Mouse (Mus musculus) liver, embryonic 14 days (tissue): ENCODE measurements around the gene Rtkn. TPM values are rescaled to one million over a fixed set of nuclear protein-coding genes. Genes with fewer than 3 reads are reported as not detected.

ENCODE experiments used
- polyA plus RNA-seq: library from polyadenylated mRNA; depleted of rRNA; stranded (reverse); fragments of >200 nt; gene quantifications from 2 replicates; pipeline ENCODE4 v1.2.3, GENCODE M21; 2012; rRNA removed

Rtkn gene
- 9.4 and 10.2 TPM in 2 replicates for polyA plus RNA-seq

DNA sequence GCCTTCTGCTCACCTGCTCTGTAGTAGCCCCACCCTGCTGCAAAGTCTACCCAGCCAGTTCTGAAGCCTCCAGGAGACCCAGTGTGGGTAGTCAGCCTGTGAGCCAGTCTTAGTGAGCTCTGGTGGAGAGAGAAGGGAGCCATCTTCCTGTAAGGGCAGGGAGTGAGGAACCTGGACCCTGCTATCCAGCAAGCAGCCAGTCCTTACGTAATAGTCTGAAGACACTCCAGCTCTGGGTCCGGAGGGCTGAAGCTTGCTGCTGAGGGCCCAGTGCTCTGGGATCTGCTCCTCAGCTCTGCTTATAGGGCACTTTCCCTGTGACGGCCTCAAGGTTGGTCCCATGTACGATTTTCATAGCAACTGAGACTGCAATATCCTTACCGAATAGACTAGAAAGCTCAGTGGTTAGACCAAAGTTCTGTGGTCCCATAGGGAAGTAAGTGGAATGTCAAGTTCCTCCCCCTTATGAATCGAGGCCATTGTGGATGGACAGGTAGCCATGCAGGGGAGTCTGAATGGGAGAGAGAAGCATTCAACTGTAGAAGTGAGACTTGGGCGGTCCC, at the start of gene Rtkn:
TSS of gene Rtkn (plus strand) at position 513 of the 563 bp plus-strand sequence.

DNA sequence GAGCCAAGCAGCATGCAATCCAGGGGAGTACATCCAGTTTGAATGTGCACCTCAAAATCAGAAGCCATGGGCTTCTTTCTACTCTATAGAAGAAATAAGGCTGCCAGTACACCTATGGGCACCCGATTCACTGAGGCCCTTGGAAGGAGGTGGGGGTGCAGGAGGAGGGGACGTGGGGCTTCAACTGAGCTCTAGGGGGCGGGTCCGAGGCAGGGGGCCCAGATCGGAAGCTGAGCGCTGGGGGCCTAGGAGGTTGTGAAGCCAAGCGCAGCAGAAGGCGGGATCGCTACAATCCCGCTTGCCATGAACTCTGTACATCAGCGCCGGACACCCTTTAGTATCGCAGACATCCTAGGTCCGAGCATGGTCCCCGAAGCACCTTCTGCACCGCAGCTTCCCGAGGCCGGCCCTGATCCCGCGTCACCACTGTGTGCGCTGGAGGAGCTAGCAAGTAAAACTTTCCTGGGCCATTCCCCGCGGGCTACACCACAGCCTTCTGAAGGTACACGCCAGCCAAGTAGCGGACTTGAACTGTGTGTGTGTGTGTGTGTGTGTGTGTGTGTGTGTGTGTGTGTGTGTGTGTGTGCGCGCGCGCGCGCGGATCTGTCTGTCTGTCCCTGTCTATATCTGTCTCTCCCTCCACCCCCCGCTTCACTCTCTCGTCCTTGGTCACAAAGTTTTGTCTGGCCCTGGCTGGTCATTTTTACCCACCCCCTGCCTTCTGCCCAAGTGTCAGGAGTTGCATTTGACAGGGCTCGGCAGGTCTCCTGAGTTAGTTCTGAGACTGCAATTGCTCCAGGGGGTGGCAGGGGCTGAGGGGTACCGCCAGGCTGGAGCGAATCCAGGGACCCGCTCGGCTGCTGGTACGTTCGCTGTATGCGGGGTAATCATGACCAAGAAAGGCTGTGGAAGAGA, 48.9 kb upstream of the Rtkn start, which contains the start of gene Lbx2:
TSS of gene Lbx2 (plus strand) at position 247 of the 915 bp plus-strand sequence.

DNA sequence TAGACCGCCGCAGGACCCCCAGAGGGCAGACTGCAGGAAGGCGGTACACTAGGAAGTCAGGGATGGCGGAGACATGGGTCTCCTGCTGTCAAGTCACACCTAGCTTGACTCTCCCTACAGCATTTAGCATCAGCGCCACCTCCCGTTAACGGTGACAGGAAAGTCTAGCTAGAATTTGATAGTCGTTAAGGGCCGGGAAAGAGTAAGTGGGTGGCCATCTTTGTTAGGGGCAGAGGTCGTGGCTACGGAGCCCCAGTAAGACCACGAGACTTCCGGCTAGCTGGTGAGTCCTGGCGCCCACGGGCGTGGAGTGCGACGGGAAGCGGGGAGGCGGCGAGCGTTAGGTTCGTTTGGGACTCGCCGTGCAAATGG, 34.0 kb upstream of the Rtkn start, which contains the start of the genes Ccdc142 and Gm42688:
TSS of gene Ccdc142 (plus strand) at position 286 of the 372 bp plus-strand sequence.
TSS of gene Gm42688 (plus strand) at position 302 of the 372 bp plus-strand sequence.

DNA sequence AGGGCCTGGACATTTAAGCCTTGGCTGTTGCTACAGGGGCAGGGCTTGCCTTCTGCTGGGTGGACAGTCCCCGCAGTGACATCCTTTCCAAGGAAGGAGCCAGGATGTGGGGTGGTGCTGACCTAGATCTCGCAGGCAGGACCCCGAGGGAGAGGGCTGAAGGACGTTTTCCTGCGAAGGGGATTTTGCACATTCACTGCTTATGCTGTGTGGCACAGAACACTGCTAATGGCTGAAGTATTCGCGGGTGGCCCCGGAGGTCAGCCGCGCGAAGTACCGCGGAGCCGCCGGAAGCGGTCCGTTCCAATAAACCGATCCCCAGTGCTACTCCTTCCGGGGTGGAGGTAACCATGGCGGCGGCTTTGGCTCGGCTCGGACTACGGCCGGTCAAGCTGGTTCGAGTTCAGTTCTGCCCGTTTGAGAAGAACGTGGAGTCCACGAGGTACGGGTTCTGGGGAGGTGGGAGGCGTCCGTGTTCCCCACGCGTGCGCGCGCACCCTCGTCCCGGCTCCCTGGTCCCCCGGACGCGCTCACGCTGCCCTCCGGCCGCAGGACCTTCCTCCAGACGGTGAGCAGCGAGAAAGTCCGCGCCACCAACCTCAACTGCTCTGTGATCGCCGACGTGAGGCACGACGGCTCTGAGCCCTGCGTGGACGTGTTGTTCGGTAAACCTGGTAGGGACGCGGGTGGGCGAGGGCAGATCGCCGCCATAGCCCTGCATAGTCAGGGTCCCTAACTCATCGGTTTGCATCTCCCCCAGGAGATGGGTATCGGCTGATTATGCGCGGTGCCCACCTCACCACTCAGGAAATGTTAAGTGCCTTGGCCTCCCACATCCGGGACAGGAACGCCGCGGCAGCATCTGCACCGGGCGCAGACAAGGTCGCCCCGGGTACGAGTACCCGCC, 26.2 kb upstream of the Rtkn start, which contains the start of gene Mrpl53:
TSS of gene Mrpl53 (plus strand) at position 279 of the 907 bp plus-strand sequence.

GRCm38 (mm10) chr6:83115011-83115671, 20.1 kb upstream of the Rtkn start, which contains the start of gene Mogs:
Gene Mogs, plus strand, starts transcription at chr6:83115496.

GRCm38 (mm10) chr6:83120930-83121862, 14.1 kb upstream of the Rtkn start, which contains the start of gene Wbp1:
Gene Wbp1, minus strand, starts transcription at chr6:83121559.

DNA sequence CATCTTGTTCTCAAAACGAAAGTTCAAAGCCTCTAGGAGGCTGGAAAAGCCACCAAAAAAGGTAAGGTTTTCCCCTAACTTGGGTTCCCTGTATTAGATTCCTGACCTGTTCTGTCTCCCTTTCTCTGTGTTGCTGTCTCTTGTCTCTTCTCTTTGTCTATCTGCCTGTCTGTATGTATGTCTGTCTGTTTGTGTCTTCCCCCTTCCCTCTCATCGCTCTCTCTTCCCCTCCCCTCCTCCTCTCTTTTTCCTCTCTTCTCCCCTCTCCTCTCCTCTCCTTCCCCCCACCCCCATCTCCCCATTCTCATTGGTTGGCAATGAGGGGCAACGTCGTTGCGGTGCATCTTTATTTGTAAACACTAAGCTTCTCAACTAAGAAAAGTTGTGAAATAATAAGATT, 9.9 kb upstream of the Rtkn start, which contains the start of gene Ino80b:
TSS of gene Ino80b (minus strand) at position 101 of the 400 bp plus-strand sequence.

DNA sequence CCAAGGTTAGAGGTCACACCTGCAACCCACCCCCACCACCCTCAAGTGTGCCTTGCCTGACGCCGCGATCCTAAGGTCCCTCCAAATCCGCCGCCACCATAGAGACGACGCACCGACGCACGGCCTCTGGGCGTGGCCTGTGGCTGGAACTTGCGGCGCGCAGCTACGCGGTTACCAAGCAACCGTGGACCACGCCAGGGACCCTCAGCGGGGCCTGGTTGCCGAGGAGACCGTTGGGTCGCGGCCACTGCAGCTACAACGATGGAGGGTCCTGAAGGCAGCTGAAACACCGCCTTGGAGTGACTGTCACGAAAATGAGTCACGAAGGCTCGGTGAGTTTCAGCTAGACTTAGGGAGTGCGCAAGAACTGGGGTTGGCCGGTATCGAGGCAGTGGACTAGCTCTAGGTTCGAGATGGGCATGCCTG, 21.0 kb downstream of the Rtkn start, which contains the start of the genes Wdr54 and 1700003E16Rik:
TSS of gene Wdr54 (minus strand) at position 139 of the 426 bp plus-strand sequence.
TSS of gene 1700003E16Rik (plus strand) at position 146 of the 426 bp plus-strand sequence.

DNA sequence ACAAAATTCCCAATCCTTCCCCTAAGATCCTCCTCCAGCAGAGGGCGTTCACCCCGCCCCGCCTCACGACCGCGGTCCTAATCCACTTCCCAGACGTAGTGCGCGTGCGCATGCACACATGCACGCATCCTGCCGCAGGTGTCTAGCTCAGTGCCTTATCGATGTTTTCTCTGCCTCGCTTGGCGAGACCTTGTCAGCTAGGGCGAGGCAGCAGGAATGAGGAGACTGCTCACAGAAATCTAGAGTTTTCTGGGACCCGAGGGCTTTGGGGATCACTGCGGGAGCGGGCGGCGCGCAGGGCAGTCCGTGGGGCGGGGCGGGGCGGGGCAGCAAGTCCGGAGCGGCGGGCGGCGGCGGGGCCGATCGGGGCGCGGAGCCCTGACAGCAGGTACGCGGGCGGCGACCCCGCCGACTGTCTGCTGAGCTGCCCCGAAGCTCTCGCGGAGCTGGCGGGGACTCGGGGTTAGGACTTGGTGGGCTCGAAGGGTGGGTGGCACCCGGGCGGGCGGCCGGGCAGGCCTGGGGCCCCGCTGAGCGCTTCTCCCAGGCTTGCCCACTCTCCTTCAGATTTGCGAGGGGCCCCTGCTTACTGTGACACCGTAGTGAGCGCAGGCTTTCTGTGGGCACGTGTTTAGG, 30.5 kb downstream of the Rtkn start, which contains the start of gene Dctn1:
TSS of gene Dctn1 (plus strand) at position 314 of the 636 bp plus-strand sequence.

Other genes with a start within 250 kb of the Rtkn start
- 0.02 and 0.05 TPM in 2 replicates for gene Sema4f, start 195.7 kb upstream of the Rtkn start, polyA plus RNA-seq
- 7.5 and 8.6 TPM in 2 replicates for gene M1ap, start 188.6 kb upstream of the Rtkn start, polyA plus RNA-seq
- 13.6 and 15.5 TPM in 2 replicates for gene Dok1, start 102.0 kb upstream of the Rtkn start, polyA plus RNA-seq
- 1.2 and 1.5 TPM in 2 replicates for gene Loxl3, start 101.3 kb upstream of the Rtkn start, polyA plus RNA-seq
- 147 and 167 TPM in 2 replicates for gene Aup1, start 80.9 kb upstream of the Rtkn start, polyA plus RNA-seq
- gene Htra2, start 80.2 kb upstream of the Rtkn start, polyA plus RNA-seq: 71.6 and 81.9 TPM in 2 replicates
- 6.2 and 8.0 TPM in 2 replicates for gene Dqx1, start 77.6 kb upstream of the Rtkn start, polyA plus RNA-seq
- not detected in 2 replicates for gene Tlx2, start 65.2 kb upstream of the Rtkn start, polyA plus RNA-seq
- 18.8 and 20.7 TPM in 2 replicates for gene Pcgf1, start 57.6 kb upstream of the Rtkn start, polyA plus RNA-seq
- gene Lbx2, start 49.1 kb upstream of the Rtkn start, polyA plus RNA-seq: 0.18 and 0.19 TPM in 2 replicates
- gene Ccdc142, start 33.9 kb upstream of the Rtkn start, polyA plus RNA-seq: 1.0 and 1.1 TPM in 2 replicates
- 2.1 TPM in 2 replicates for gene Gm42688, start 33.8 kb upstream of the Rtkn start, polyA plus RNA-seq
- 55.1 and 55.3 TPM in 2 replicates for gene Mrpl53, start 26.4 kb upstream of the Rtkn start, polyA plus RNA-seq
- 32.2 and 34.8 TPM in 2 replicates for gene Mogs, start 20.0 kb upstream of the Rtkn start, polyA plus RNA-seq
- 23.2 and 27.5 TPM in 2 replicates for gene Wbp1, start 13.9 kb upstream of the Rtkn start, polyA plus RNA-seq
- gene Ino80b, start 10.0 kb upstream of the Rtkn start, polyA plus RNA-seq: 11.3 and 11.9 TPM in 2 replicates
- 0.29 and 0.36 TPM in 2 replicates for gene Wdr54, start 20.9 kb downstream of the Rtkn start, polyA plus RNA-seq
- 0.01 and 0.02 TPM in 2 replicates for gene 1700003E16Rik, start 20.9 kb downstream of the Rtkn start, polyA plus RNA-seq
- 20.0 and 20.7 TPM in 2 replicates for gene Dctn1, start 30.5 kb downstream of the Rtkn start, polyA plus RNA-seq
- 1.2 and 1.3 TPM in 2 replicates for gene Slc4a5, start 84.4 kb downstream of the Rtkn start, polyA plus RNA-seq
- 47.3 and 52.6 TPM in 2 replicates for gene Mthfd2, start 190.4 kb downstream of the Rtkn start, polyA plus RNA-seq
- 25.8 and 32.2 TPM in 2 replicates for gene Mob1a, start 190.6 kb downstream of the Rtkn start, polyA plus RNA-seq
- 87.6 and 91.5 TPM in 2 replicates for gene Bola3, start 213.7 kb downstream of the Rtkn start, polyA plus RNA-seq